Mouse (Mus musculus): ENCODE measurements at regions not wholly inside any gene's neighbourhood (a gene's known extent, or its start where the extent isn't known, plus 50 kb on each side); places are given as distances from the start of the nearest gene placed in this dataset.

- TF ChIP-seq CTCF (conservative IDR thresholded peaks at IDR 0.05; ENCODE audit: low read length) (no peak), NANOG (IDR thresholded peaks at IDR 0.05; ENCODE audit: borderline replicate concordance, low read length) (no peak), POU5F1 (IDR thresholded peaks at IDR 0.05; ENCODE audit: borderline replicate concordance, low read length) (no peak)
Observed at GRCm38 (mm10) chr19:54616924-54617323, 510.1 kb downstream of the Gpam start.
